Mouse (Mus musculus): Measurements from ENCODE around the gene Prr27.

GRCm38 (mm10) chr5:87884729-87885128, 59.2 kb downstream of the Prr27 start, which contains the start of gene Odam:
- TF ChIP-seq TBP (IDR thresholded peaks at IDR 0.05; ENCODE audit: low read depth, low read length) = no peak
- TF ChIP-seq CHD2 (IDR thresholded peaks at IDR 0.05; ENCODE audit: low read length) = no peak
- no peak for TF ChIP-seq GATA1 (IDR thresholded peaks at IDR 0.05; ENCODE audit: low read depth, low read length)

Measured in MEL (cell line).